Mouse (Mus musculus) forebrain, embryonic 13.5 days (tissue): Measurements from ENCODE around the gene Gm1673. TPM values are rescaled to one million over a fixed set of nuclear protein-coding genes. Genes with fewer than 3 reads are reported as not detected.

Experiments
- polyA plus RNA-seq: library from polyadenylated mRNA; unstranded; fragments of >200 nt; fragmentation: Nextera tagmentation; extraction: Ambion mirVana; gene quantifications from 2 replicates; pipeline ENCODE4 v1.2.1, GENCODE M21; 2015

The Gm1673 gene
- polyA plus RNA-seq, 1 experiment from 2014 or later = 493 TPM

Other genes starting within 250 kb of the Gm1673 start
- gene Letm1, start 200.6 kb upstream of the Gm1673 start, polyA plus RNA-seq = 47.5 and 50.4 TPM in 2 replicates
- gene Nsd2, start 162.7 kb upstream of the Gm1673 start, polyA plus RNA-seq = 83.8 and 86.8 TPM in 2 replicates
- 50.9 and 55.6 TPM in 2 replicates for gene Nelfa, start 47.0 kb upstream of the Gm1673 start, polyA plus RNA-seq
- gene Nat8l, start 12.6 kb downstream of the Gm1673 start, polyA plus RNA-seq = 3.2 and 3.7 TPM in 2 replicates
- gene Poln, start 186.0 kb downstream of the Gm1673 start, polyA plus RNA-seq = 0.49 and 0.88 TPM in 2 replicates
- gene Haus3, start 186.1 kb downstream of the Gm1673 start, polyA plus RNA-seq = 32.0 and 32.7 TPM in 2 replicates
- 28.2 and 31.1 TPM in 2 replicates for gene Mxd4, start 204.3 kb downstream of the Gm1673 start, polyA plus RNA-seq